Mouse (Mus musculus): ENCODE results near the gene Ltbp1. TPM values are rescaled to one million over a fixed set of nuclear protein-coding genes. Genes with fewer than 3 reads are reported as not detected.

The Ltbp1 gene
- polyA plus RNA-seq, 1 experiment from 2014 or later, result 40.2 TPM

- Histone ChIP-seq H3K27ac (ENCODE audit: low read length) (0 out of 2 replicates have a peak overlapping the region, but pooled peaks have one; percentile 6), H3K4me1 (ENCODE audit: insufficient read depth, low read length) (peaks cover 19% of the 10 kb centered on the region), H3K36me3 (ENCODE audit: insufficient read depth, low read length) (peaks cover 6% of the 10 kb centered on the region; the same call in 1 of the 2 replicates), H3K9ac (replicated peaks; ENCODE audit: low read length) (no peak overlapping the region), H3K9me3 (ENCODE audit: low read length) (peaks cover 6% of the 10 kb centered on the region), H3K4me3 (ENCODE audit: low read length) (no peak overlapping the region), H3K4me2 (replicated peaks; ENCODE audit: low read depth, low read length) (no peak overlapping the region), H3K27me3 (ENCODE audit: insufficient read depth, low read length) (no peaks in the 10 kb centered on the region)
- 31% methylated on average over 8 of the region's 8 CpGs for WGBS
- peak; percentile 43; the same call in 1 of the 2 replicates for ATAC-seq (ENCODE audit: low FRiP score, low TSS enrichment)
Observed at GRCm38 (mm10) chr17:75049366-75049969, 44.1 kb downstream of the Ltbp1 start.

GRCm38 (mm10) chr17:75051440-75051925 lies 46.1 kb downstream of the Ltbp1 start:
- H3K4me1 ChIP-seq (ENCODE audit: insufficient read depth, low read length), result peaks cover 22% of the 10 kb centered on the region
- no peak overlapping the region for H3K4me3 ChIP-seq (ENCODE audit: low read length)
- H3K9me3 ChIP-seq (ENCODE audit: low read length), result peaks cover 3% of the 10 kb centered on the region; the same call in 1 of the 2 replicates
- H3K4me2 ChIP-seq (replicated peaks; ENCODE audit: low read depth, low read length), result no peak overlapping the region
- WGBS, result 90% methylated on average over 8 of the region's 8 CpGs
- peaks cover 6% of the 10 kb centered on the region; the same call in 1 of the 2 replicates for H3K36me3 ChIP-seq (ENCODE audit: insufficient read depth, low read length)
- ATAC-seq (ENCODE audit: low FRiP score, low TSS enrichment), result no peak
- no peaks in the 10 kb centered on the region for H3K27me3 ChIP-seq (ENCODE audit: insufficient read depth, low read length)
- H3K9ac ChIP-seq (replicated peaks; ENCODE audit: low read length), result no peak overlapping the region
- H3K27ac ChIP-seq (ENCODE audit: low read length), result no peak overlapping the region

GRCm38 (mm10) chr17:75055235-75055634 lies 49.9 kb downstream of the Ltbp1 start:
- Histone ChIP-seq H3K4me1 (ENCODE audit: insufficient read depth, low read length) (peaks cover 8% of the 10 kb centered on the region; the same call in 1 of the 2 replicates), H3K4me3 (ENCODE audit: low read length) (no peak overlapping the region), H3K27ac (ENCODE audit: low read length) (no peak overlapping the region), H3K9ac (replicated peaks; ENCODE audit: low read length) (no peak overlapping the region), H3K36me3 (ENCODE audit: insufficient read depth, low read length) (peaks cover 6% of the 10 kb centered on the region; the same call in 1 of the 2 replicates), H3K4me2 (replicated peaks; ENCODE audit: low read depth, low read length) (no peak overlapping the region), H3K27me3 (ENCODE audit: insufficient read depth, low read length) (no peaks in the 10 kb centered on the region), H3K9me3 (ENCODE audit: low read length) (no peaks in the 10 kb centered on the region)
- 83% methylated on average over 5 of the region's 5 CpGs for WGBS
- ATAC-seq (ENCODE audit: low FRiP score, low TSS enrichment), result no peak

GRCm38 (mm10) chr17:75055961-75056360 lies 50.6 kb downstream of the Ltbp1 start:
- Histone ChIP-seq H3K4me2 (replicated peaks; ENCODE audit: low read depth, low read length) (no peak overlapping the region), H3K36me3 (ENCODE audit: insufficient read depth, low read length) (peaks cover 6% of the 10 kb centered on the region; the same call in 1 of the 2 replicates), H3K4me1 (ENCODE audit: insufficient read depth, low read length) (peaks cover 8% of the 10 kb centered on the region; the same call in 1 of the 2 replicates), H3K4me3 (ENCODE audit: low read length) (no peak overlapping the region), H3K9me3 (ENCODE audit: low read length) (no peaks in the 10 kb centered on the region), H3K27ac (ENCODE audit: low read length) (no peak overlapping the region), H3K9ac (replicated peaks; ENCODE audit: low read length) (no peak overlapping the region), H3K27me3 (ENCODE audit: insufficient read depth, low read length) (no peaks in the 10 kb centered on the region)
- 89% methylated on average over 6 of the region's 6 CpGs for WGBS
- no peak for ATAC-seq (ENCODE audit: low FRiP score, low TSS enrichment)

DNA sequence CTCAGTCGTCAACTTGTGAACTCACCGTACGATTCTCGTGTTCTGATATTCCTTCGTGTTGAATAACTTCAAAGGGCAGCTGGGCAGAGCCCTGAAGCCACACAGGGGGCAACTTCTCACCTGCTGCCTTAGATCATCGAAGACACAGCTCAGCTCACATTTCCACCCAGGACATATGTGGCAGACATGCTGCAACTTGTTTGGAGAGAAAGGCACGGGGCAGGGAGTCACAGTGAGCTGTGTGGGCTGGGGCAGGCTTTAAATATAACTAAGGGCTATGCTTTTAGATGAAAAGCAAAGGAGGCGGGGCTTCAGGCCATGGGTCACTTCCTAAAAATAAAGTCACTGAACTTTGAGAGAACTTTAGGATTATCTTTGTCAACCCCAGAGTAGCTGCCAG lies 51.3 kb downstream of the Ltbp1 start:
- WGBS, result 23% methylated on average over 8 of the region's 8 CpGs
- H3K27ac ChIP-seq (ENCODE audit: low read length), result no peak overlapping the region
- peaks cover 8% of the 10 kb centered on the region; the same call in 1 of the 2 replicates for H3K4me1 ChIP-seq (ENCODE audit: insufficient read depth, low read length)

GRCm38 (mm10) chr17:75066340-75066739 lies 61.0 kb downstream of the Ltbp1 start:
- Histone ChIP-seq H3K36me3 (ENCODE audit: insufficient read depth, low read length) (0 out of 2 replicates have a peak, but pooled peaks cover 6% of the 10 kb centered on the region), H3K4me2 (replicated peaks; ENCODE audit: low read depth, low read length) (no peak overlapping the region), H3K9me3 (ENCODE audit: low read length) (no peaks in the 10 kb centered on the region), H3K9ac (replicated peaks; ENCODE audit: low read length) (no peak overlapping the region), H3K27ac (ENCODE audit: low read length) (no peak overlapping the region), H3K27me3 (ENCODE audit: insufficient read depth, low read length) (no peaks in the 10 kb centered on the region), H3K4me3 (ENCODE audit: low read length) (no peak overlapping the region), H3K4me1 (ENCODE audit: insufficient read depth, low read length) (peaks cover 38% of the 10 kb centered on the region)
- no peak for ATAC-seq (ENCODE audit: low FRiP score, low TSS enrichment)
- 49% methylated on average over 7 of the region's 7 CpGs for WGBS

More for the DNA sequence above, 51.3 kb downstream of the Ltbp1 start:
- no peak for ATAC-seq (ENCODE audit: low FRiP score, low TSS enrichment)
- Histone ChIP-seq H3K36me3 (ENCODE audit: insufficient read depth, low read length) (peaks cover 6% of the 10 kb centered on the region; the same call in 1 of the 2 replicates), H3K4me3 (ENCODE audit: low read length) (no peak overlapping the region), H3K27me3 (ENCODE audit: insufficient read depth, low read length) (no peaks in the 10 kb centered on the region), H3K9me3 (ENCODE audit: low read length) (no peaks in the 10 kb centered on the region), H3K9ac (replicated peaks; ENCODE audit: low read length) (no peak overlapping the region), H3K4me2 (replicated peaks; ENCODE audit: low read depth, low read length) (no peak overlapping the region)

DNA sequence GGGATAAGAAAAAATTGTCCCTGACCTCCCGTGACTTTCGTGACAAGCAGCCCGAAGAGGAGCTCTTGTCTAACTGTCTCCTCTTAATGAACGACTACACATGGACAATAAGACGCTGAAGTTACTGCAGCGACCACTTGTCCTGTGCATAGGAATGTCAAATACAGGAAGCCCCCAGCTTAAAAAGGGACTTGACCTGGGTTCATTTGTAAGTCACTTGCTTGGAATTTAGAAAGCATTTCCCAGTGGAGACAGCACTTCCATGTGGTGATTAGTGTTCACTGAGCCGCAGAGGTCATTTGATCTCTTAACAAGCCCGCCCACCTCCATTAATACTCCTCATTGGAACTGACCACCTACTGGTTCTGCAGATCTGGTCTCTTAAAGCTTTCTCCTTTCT lies 61.9 kb downstream of the Ltbp1 start:
- H3K4me3 ChIP-seq (ENCODE audit: low read length), result no peak overlapping the region
- H3K4me2 ChIP-seq (replicated peaks; ENCODE audit: low read depth, low read length), result 0 out of 2 replicates have a peak overlapping the region, but pooled peaks have one; percentile 22
- no peaks in the 10 kb centered on the region for H3K9me3 ChIP-seq (ENCODE audit: low read length)
- no peak overlapping the region for H3K9ac ChIP-seq (replicated peaks; ENCODE audit: low read length)
- H3K4me1 ChIP-seq (ENCODE audit: insufficient read depth, low read length), result peaks cover 40% of the 10 kb centered on the region
- H3K36me3 ChIP-seq (ENCODE audit: insufficient read depth, low read length), result 0 out of 2 replicates have a peak, but pooled peaks cover 6% of the 10 kb centered on the region
- no peaks in the 10 kb centered on the region for H3K27me3 ChIP-seq (ENCODE audit: insufficient read depth, low read length)
- WGBS, result 4% methylated on average over 8 of the region's 8 CpGs
- no peak overlapping the region; the same call in 1 of the 2 replicates for H3K27ac ChIP-seq (ENCODE audit: low read length)
- peak; percentile 74; the same call in 1 of the 2 replicates for ATAC-seq (ENCODE audit: low FRiP score, low TSS enrichment)

- ATAC-seq (ENCODE audit: low FRiP score, low TSS enrichment), result no peak
- Histone ChIP-seq H3K4me3 (ENCODE audit: low read length) (no peak overlapping the region), H3K4me1 (ENCODE audit: insufficient read depth, low read length) (peaks cover 55% of the 10 kb centered on the region), H3K9me3 (ENCODE audit: low read length) (no peaks in the 10 kb centered on the region), H3K36me3 (ENCODE audit: insufficient read depth, low read length) (0 out of 2 replicates have a peak, but pooled peaks cover 6% of the 10 kb centered on the region), H3K27ac (ENCODE audit: low read length) (no peak overlapping the region), H3K9ac (replicated peaks; ENCODE audit: low read length) (no peak overlapping the region), H3K4me2 (replicated peaks; ENCODE audit: low read depth, low read length) (no peak overlapping the region), H3K27me3 (ENCODE audit: insufficient read depth, low read length) (no peaks in the 10 kb centered on the region)
- WGBS, result 64% methylated on average over 5 of the region's 5 CpGs
Observed at GRCm38 (mm10) chr17:75069232-75069631, 63.9 kb downstream of the Ltbp1 start.

DNA sequence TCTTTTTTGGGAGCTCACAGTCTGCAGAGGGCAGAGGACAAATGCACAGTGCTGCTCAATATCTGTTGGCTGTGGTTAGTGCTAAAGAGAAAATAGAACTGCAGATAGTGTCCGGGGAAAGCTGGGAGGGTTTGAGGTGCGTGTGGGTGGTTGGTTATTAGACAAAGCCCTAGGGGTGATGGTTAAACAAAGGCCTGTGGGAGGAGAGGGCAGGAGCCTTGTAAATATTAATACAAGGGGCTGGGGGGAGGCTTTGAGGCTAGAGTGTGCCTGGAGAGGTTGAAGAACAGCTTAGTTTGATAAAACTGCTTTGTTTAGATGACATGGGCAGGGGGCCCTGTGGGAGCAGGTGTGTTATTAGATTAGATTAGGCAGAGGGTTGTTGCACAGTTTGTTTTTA lies 65.8 kb downstream of the Ltbp1 start:
- WGBS, result 17% methylated on average over 2 of the region's 2 CpGs
- no peak overlapping the region for H3K4me2 ChIP-seq (replicated peaks; ENCODE audit: low read depth, low read length)
- H3K36me3 ChIP-seq (ENCODE audit: insufficient read depth, low read length), result 0 out of 2 replicates have a peak, but pooled peaks cover 9% of the 10 kb centered on the region
- no peak overlapping the region for H3K9ac ChIP-seq (replicated peaks; ENCODE audit: low read length)
- H3K4me3 ChIP-seq (ENCODE audit: low read length), result no peak overlapping the region
- H3K9me3 ChIP-seq (ENCODE audit: low read length), result no peaks in the 10 kb centered on the region
- H3K4me1 ChIP-seq (ENCODE audit: insufficient read depth, low read length), result peaks cover 50% of the 10 kb centered on the region
- no peak overlapping the region for H3K27ac ChIP-seq (ENCODE audit: low read length)
- ATAC-seq (ENCODE audit: low FRiP score, low TSS enrichment), result no peak
- no peaks in the 10 kb centered on the region for H3K27me3 ChIP-seq (ENCODE audit: insufficient read depth, low read length)

- H3K4me3 ChIP-seq (ENCODE audit: low read length), result no peak overlapping the region
- ATAC-seq (ENCODE audit: low FRiP score, low TSS enrichment), result no peak
- 0 out of 2 replicates have a peak, but pooled peaks cover 7% of the 10 kb centered on the region for H3K36me3 ChIP-seq (ENCODE audit: insufficient read depth, low read length)
- H3K9ac ChIP-seq (replicated peaks; ENCODE audit: low read length), result no peak overlapping the region
- peaks cover 47% of the 10 kb centered on the region for H3K4me1 ChIP-seq (ENCODE audit: insufficient read depth, low read length)
- WGBS, result 98% methylated on average over 2 of the region's 2 CpGs
- H3K27me3 ChIP-seq (ENCODE audit: insufficient read depth, low read length), result no peaks in the 10 kb centered on the region
- H3K9me3 ChIP-seq (ENCODE audit: low read length), result no peaks in the 10 kb centered on the region
- no peak overlapping the region for H3K4me2 ChIP-seq (replicated peaks; ENCODE audit: low read depth, low read length)
- H3K27ac ChIP-seq (ENCODE audit: low read length), result no peak overlapping the region
Observed at GRCm38 (mm10) chr17:75071749-75072148, 66.4 kb downstream of the Ltbp1 start.

Data from kidney, embryonic 16.5 days (tissue).